Mouse (Mus musculus) ES-Bruce4 (cell line): Measurements from ENCODE around the gene Sept10.

ENCODE experiments used
- CTCF ChIP-seq: IDR thresholded peaks from one replicate; pipeline ENCODE4 v1.8.1; 2011; ENCODE audit warnings: low read depth, low read length
- EP300 ChIP-seq: IDR thresholded peaks from 2 replicates; pipeline ENCODE4 v1.6.1; 2011; ENCODE audit warnings: low read depth, low read length; ENCODE audit not compliant: insufficient read depth

- TF ChIP-seq CTCF (no peak), EP300 (no peak)
Observed at GRCm38 (mm10) chr10:59225137-59225536, 3.5 kb upstream of the Sept10 start.
